Mouse (Mus musculus) embryonic facial prominence, embryonic 15.5 days (tissue): ENCODE measurements around the gene Zc2hc1b. TPM values are rescaled to one million over a fixed set of nuclear protein-coding genes. Genes with fewer than 3 reads are reported as not detected.
"Not testable (repeated sequence)": the region's sequence is repeated elsewhere in the genome, so short reads cannot be mapped to it uniquely, and the experiment has no call there.

Experiments
- ATAC-seq: fragments of 200-750 bp; cut with Nextera tagmentation; 2 replicates; pipeline ENCODE4 v1.8.0; 2017; ENCODE audit warnings: low read depth, moderate TSS enrichment; ENCODE audit not compliant: insufficient number of reproducible peaks, low FRiP score, low TSS enrichment
- H3K27ac ChIP-seq: fragments of 300-500 bp; sonication (generic); replicated peaks from 2 replicates; pipeline ENCODE4 v1.5.1; 2015; ENCODE audit warnings: mild to moderate bottlenecking, inconsistent platforms
- H3K27me3 ChIP-seq: fragments of 300-500 bp; sonication (generic); 2 replicates; pipeline ENCODE4 v1.6.1; 2015; ENCODE audit warnings: inconsistent platforms
- H3K36me3 ChIP-seq: fragments of 300-500 bp; sonication (generic); 2 replicates; pipeline ENCODE4 v1.6.1; 2015; ENCODE audit warnings: mild to moderate bottlenecking, inconsistent platforms
- H3K4me1 ChIP-seq: fragments of 300-500 bp; sonication (generic); 2 replicates; pipeline ENCODE4 v1.6.1; 2015; ENCODE audit warnings: inconsistent platforms
- H3K4me2 ChIP-seq: fragments of 300-500 bp; sonication (generic); replicated peaks from 2 replicates; pipeline ENCODE4 v1.6.1; 2015; ENCODE audit warnings: mild to moderate bottlenecking, inconsistent platforms
- H3K4me3 ChIP-seq: fragments of 300-500 bp; sonication (generic); replicated peaks from 2 replicates; pipeline ENCODE4 v1.5.1; 2015; ENCODE audit warnings: mild to moderate bottlenecking, inconsistent platforms
- H3K9ac ChIP-seq: fragments of 300-500 bp; sonication (generic); 2 replicates; pipeline ENCODE4 v1.6.1; 2015; ENCODE audit warnings: inconsistent platforms
- H3K9me3 ChIP-seq: fragments of 300-500 bp; sonication (generic); replicated peaks from 2 replicates; pipeline ENCODE4 v1.6.1; 2016; ENCODE audit warnings: inconsistent platforms
- WGBS: fragments of 180-500 bp; shearing (Covaris S2); methylation state at CpG from one replicate; pipeline ENCODE4 v1.1.7; 2015; 5-methylcytosine and 5-hydroxymethylcytosine counted together
- polyA plus RNA-seq: library from polyadenylated mRNA; unstranded; fragments of >200 nt; fragmentation: Nextera tagmentation; extraction: Ambion mirVana; gene quantifications from 2 replicates; pipeline ENCODE4 v1.2.1, GENCODE M21; 2015

Gene Zc2hc1b
- polyA plus RNA-seq, 1 experiment from 2014 or later = not detected

- no peak overlapping the region for H3K27ac ChIP-seq
- no peaks in the 10 kb centered on the region for H3K4me1 ChIP-seq
- no peak overlapping the region for H3K4me2 ChIP-seq
- 88% methylated on average over 3 of the region's 3 CpGs for WGBS
- H3K9ac ChIP-seq = no peak overlapping the region
- no peak overlapping the region for H3K4me3 ChIP-seq
- no peaks in the 10 kb centered on the region for H3K27me3 ChIP-seq
- H3K9me3 ChIP-seq = no peaks in the 10 kb centered on the region
- no peaks in the 10 kb centered on the region for H3K36me3 ChIP-seq
- no peak for ATAC-seq
Observed at GRCm38 (mm10) chr10:13200862-13201261, 23.0 kb upstream of the Zc2hc1b start.

- Histone ChIP-seq H3K9me3 (no peaks in the 10 kb centered on the region), H3K4me3 (no peak overlapping the region), H3K4me2 (no peak overlapping the region), H3K4me1 (no peaks in the 10 kb centered on the region), H3K9ac (no peak overlapping the region), H3K27ac (no peak overlapping the region), H3K36me3 (no peaks in the 10 kb centered on the region), H3K27me3 (no peaks in the 10 kb centered on the region)
- 81% methylated on average over 1 of the region's 1 CpGs for WGBS
- no peak for ATAC-seq
Observed at GRCm38 (mm10) chr10:13199234-13199633, 21.4 kb upstream of the Zc2hc1b start.

GRCm38 (mm10) chr10:13196872-13197507 lies 19.2 kb upstream of the Zc2hc1b start:
- peak; percentile 70 for ATAC-seq

GRCm38 (mm10) chr10:13193496-13193895 lies 15.7 kb upstream of the Zc2hc1b start:
- Histone ChIP-seq H3K4me3 (peak overlapping the region; percentile 94), H3K4me2 (peak overlapping the region; percentile 58), H3K36me3 (peaks cover 13% of the 10 kb centered on the region)
- H3K9ac ChIP-seq, H3K4me1 ChIP-seq, ATAC-seq, H3K27me3 ChIP-seq, H3K9me3 ChIP-seq, H3K27ac ChIP-seq: not testable (repeated sequence)
- 83% methylated on average over 7 of the region's 7 CpGs for WGBS

More at GRCm38 (mm10) chr10:13196872-13197507, 19.2 kb upstream of the Zc2hc1b start:
- Histone ChIP-seq H3K27ac (no peak overlapping the region; the same call in 1 of the 2 replicates), H3K4me2 (no peak overlapping the region), H3K36me3 (no peaks in the 10 kb centered on the region), H3K4me3 (no peak overlapping the region), H3K27me3 (no peaks in the 10 kb centered on the region), H3K9me3 (no peaks in the 10 kb centered on the region), H3K4me1 (peaks cover 4% of the 10 kb centered on the region), H3K9ac (no peak overlapping the region)
- 61% methylated on average over 8 of the region's 8 CpGs for WGBS

GRCm38 (mm10) chr10:13192731-13193351 lies 15.0 kb upstream of the Zc2hc1b start, which contains the start of gene Ltv1:
TSS of gene Ltv1 (minus strand) at chr10:13193168.
- H3K4me3 ChIP-seq = peak within 1 kb of the TSS; percentile 94
- ATAC-seq = peak; percentile 94
- H3K4me2 ChIP-seq = peak within 1 kb of the TSS; percentile 58
- H3K9me3 ChIP-seq = no peaks in the 10 kb centered on the region
- WGBS = under 1% methylated on average over 43 of the region's 43 CpGs
- peaks cover 6% of the 10 kb centered on the region for H3K4me1 ChIP-seq
- peak within 1 kb of the TSS; percentile 90 for H3K27ac ChIP-seq
- peak within 1 kb of the TSS; percentile 51 for H3K9ac ChIP-seq
- peaks cover 16% of the 10 kb centered on the region for H3K36me3 ChIP-seq
- no peaks in the 10 kb centered on the region for H3K27me3 ChIP-seq

GRCm38 (mm10) chr10:13189881-13190280 lies 12.1 kb upstream of the Zc2hc1b start:
- no peak overlapping the region for H3K9ac ChIP-seq
- H3K36me3 ChIP-seq = peaks cover 34% of the 10 kb centered on the region
- ATAC-seq = no peak
- WGBS = 77% methylated on average over 5 of the region's 5 CpGs
- no peaks in the 10 kb centered on the region for H3K9me3 ChIP-seq
- H3K27me3 ChIP-seq = no peaks in the 10 kb centered on the region
- peaks cover 6% of the 10 kb centered on the region for H3K4me1 ChIP-seq
- no peak overlapping the region for H3K4me2 ChIP-seq
- H3K4me3 ChIP-seq = no peak overlapping the region
- no peak overlapping the region for H3K27ac ChIP-seq

GRCm38 (mm10) chr10:13186754-13187153 lies 8.9 kb upstream of the Zc2hc1b start:
- 85% methylated on average over 3 of the region's 3 CpGs for WGBS
- Histone ChIP-seq H3K4me2 (no peak overlapping the region), H3K4me3 (no peak overlapping the region), H3K9ac (no peak overlapping the region), H3K36me3 (peaks cover 47% of the 10 kb centered on the region), H3K9me3 (no peaks in the 10 kb centered on the region), H3K4me1 (no peaks in the 10 kb centered on the region), H3K27ac (no peak overlapping the region), H3K27me3 (no peaks in the 10 kb centered on the region)
- ATAC-seq = no peak

GRCm38 (mm10) chr10:13184170-13184766 lies 6.4 kb upstream of the Zc2hc1b start:
- WGBS = 90% methylated on average over 4 of the region's 4 CpGs
- no peaks in the 10 kb centered on the region for H3K27me3 ChIP-seq
- no peak overlapping the region for H3K4me3 ChIP-seq
- H3K9me3 ChIP-seq = no peaks in the 10 kb centered on the region
- H3K9ac ChIP-seq = no peak overlapping the region
- ATAC-seq = no peak
- H3K4me1 ChIP-seq = no peaks in the 10 kb centered on the region
- no peak overlapping the region for H3K4me2 ChIP-seq
- peaks cover 57% of the 10 kb centered on the region for H3K36me3 ChIP-seq
- H3K27ac ChIP-seq = no peak overlapping the region

GRCm38 (mm10) chr10:13180211-13180610 lies 2.4 kb upstream of the Zc2hc1b start:
- Histone ChIP-seq H3K9me3 (no peaks in the 10 kb centered on the region), H3K27ac (0 out of 2 replicates have a peak overlapping the region, but pooled peaks have one; percentile 48), H3K27me3 (no peaks in the 10 kb centered on the region), H3K4me1 (no peaks in the 10 kb centered on the region), H3K9ac (no peak overlapping the region), H3K36me3 (peaks cover 65% of the 10 kb centered on the region), H3K4me2 (no peak overlapping the region), H3K4me3 (no peak overlapping the region)
- no peak for ATAC-seq
- 52% methylated on average over 7 of the region's 7 CpGs for WGBS

GRCm38 (mm10) chr10:13175866-13176265 lies 2.0 kb downstream of the Zc2hc1b start:
- ATAC-seq = no peak
- 85% methylated on average over 7 of the region's 7 CpGs for WGBS
- H3K36me3 ChIP-seq = peaks cover 41% of the 10 kb centered on the region
- H3K27ac ChIP-seq = no peak overlapping the region
- no peak overlapping the region for H3K9ac ChIP-seq
- no peak overlapping the region for H3K4me3 ChIP-seq
- no peak overlapping the region for H3K4me2 ChIP-seq
- no peaks in the 10 kb centered on the region for H3K9me3 ChIP-seq
- H3K27me3 ChIP-seq = no peaks in the 10 kb centered on the region
- peaks cover 18% of the 10 kb centered on the region for H3K4me1 ChIP-seq

GRCm38 (mm10) chr10:13172798-13173221 lies 5.0 kb downstream of the Zc2hc1b start:
- no peak overlapping the region for H3K4me2 ChIP-seq
- 34% methylated on average over 10 of the region's 10 CpGs for whole genome bisulfite sequencing
- no peak overlapping the region for H3K9ac ChIP-seq
- peak; percentile 67 for ATAC-seq
- no peak overlapping the region for H3K4me3 ChIP-seq
- no peaks in the 10 kb centered on the region for H3K27me3 ChIP-seq
- H3K36me3 ChIP-seq = peaks cover 14% of the 10 kb centered on the region; the same call in 1 of the 2 replicates
- H3K9me3 ChIP-seq = no peaks in the 10 kb centered on the region
- peaks cover 25% of the 10 kb centered on the region for H3K4me1 ChIP-seq
- H3K27ac ChIP-seq = peak overlapping the region; percentile 74
